In the genomic region with DNA sequence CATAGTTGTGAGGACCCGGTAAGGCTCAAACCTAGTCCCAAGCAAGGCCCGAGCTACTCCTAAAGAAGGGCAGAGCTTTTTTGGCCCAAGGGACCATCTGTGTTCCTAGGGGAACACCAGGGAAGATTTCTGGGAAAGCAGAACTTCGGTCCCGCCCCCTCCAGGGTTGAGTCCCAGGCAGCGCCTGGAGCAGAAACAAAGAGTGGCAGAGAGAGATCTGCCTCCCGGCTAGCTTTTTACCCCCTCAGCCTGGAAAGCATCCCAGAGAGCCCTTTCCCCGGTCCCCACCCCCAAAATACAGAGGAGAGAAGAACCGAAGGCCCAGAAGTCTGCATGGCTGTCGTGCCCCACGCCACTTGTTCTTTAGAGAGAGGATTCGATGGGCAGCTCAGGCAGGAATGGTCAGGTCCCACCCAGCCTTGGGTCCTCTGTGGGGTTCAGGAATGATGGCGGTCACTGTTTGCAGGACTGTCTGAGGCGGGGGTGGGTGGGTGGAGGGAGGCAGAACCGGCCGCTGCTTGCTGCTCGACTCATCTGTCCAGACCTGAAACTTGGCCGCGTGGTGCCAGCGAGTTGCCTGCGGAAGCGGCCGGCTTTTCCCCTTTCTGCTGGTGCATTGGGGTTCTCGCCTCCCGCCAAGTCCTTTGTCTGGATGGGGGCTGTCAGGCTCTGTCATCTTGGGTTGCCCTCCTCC, we compare ENCODE assay signal across 17 mouse cellular contexts. TPM values are rescaled to one million over a fixed set of nuclear protein-coding genes. Genes with fewer than 3 reads are reported as not detected.
DNase-seq lines count a peak whose midpoint lies in the region; ATAC-seq and TF ChIP-seq lines count a peak whose summit lies in the region.
"Had no signal": no experiment of that assay in that cellular context is flagged by ENCODE, and none has a peak within 500 bp of the region (broad histone marks: within the 10 kb centered on the region; RNA-seq: fewer than 3 reads in every experiment).

No protein-coding gene starts in this region.

- no peak for TF ChIP-seq CTCF in brain, embryonic 14.5 days (IDR thresholded peaks at IDR 0.05; ENCODE audit: borderline replicate concordance, extremely low read depth, insufficient read depth, insufficient read length)
- no peak for TF ChIP-seq CTCF in lung, adult 2 months (IDR thresholded peaks at IDR 0.05; ENCODE audit: insufficient read depth, low read length)

- H3K4me3 ChIP-seq in heart, embryonic 13.5 days = no peak overlapping the region
- H3K4me3 ChIP-seq in embryonic facial prominence, embryonic 10.5 days = peak overlapping the region; percentile 16; the same call in 1 of the 2 replicates
- H3K4me3 ChIP-seq in midbrain, embryonic 10.5 days = peak overlapping the region; percentile 51
- no peak overlapping the region for H3K4me3 ChIP-seq in lung, adult 2 months (replicated peaks; ENCODE audit: extremely low read depth, low read depth, low read length)
- H3K4me3 ChIP-seq: embryonic facial prominence, embryonic 13.5 days; intestine, embryonic 15.5 days; left cerebral cortex, adult 2 months; myocyte had no signal

- H3K27me3 ChIP-seq in heart, embryonic 13.5 days (replicated peaks) = peaks cover 97% of the 10 kb centered on the region
- H3K27me3 ChIP-seq in embryonic facial prominence, embryonic 10.5 days (replicated peaks; ENCODE audit: low read depth, poor library complexity, severe bottlenecking) = peaks cover 99% of the 10 kb centered on the region
- H3K27me3 ChIP-seq in midbrain, embryonic 10.5 days (ENCODE audit: low read depth, poor library complexity, severe bottlenecking) = peaks cover 99% of the 10 kb centered on the region
- H3K27me3 ChIP-seq: CH12.LX had no signal

- H3K4me2 ChIP-seq in heart, embryonic 13.5 days = peak overlapping the region; percentile 5; the same call in 1 of the 2 replicates
- H3K4me2 ChIP-seq: embryonic facial prominence, embryonic 13.5 days; intestine, embryonic 15.5 days; lung, embryonic 14.5 days had no signal

- 0 out of 2 replicates have a peak, but pooled peaks cover 2% of the 10 kb centered on the region for H3K4me1 ChIP-seq in heart, embryonic 13.5 days
- peaks cover 12% of the 10 kb centered on the region for H3K4me1 ChIP-seq in embryonic facial prominence, embryonic 10.5 days
- H3K4me1 ChIP-seq in midbrain, embryonic 10.5 days = peaks cover 87% of the 10 kb centered on the region
- H3K4me1 ChIP-seq in lung, adult 2 months (ENCODE audit: control insufficient read depth, insufficient read depth, low read length) = no peaks in the 10 kb centered on the region

- no peak for TF ChIP-seq POLR2A in brain, embryonic 14.5 days (IDR thresholded peaks at IDR 0.05; ENCODE audit: borderline replicate concordance, extremely low read depth, insufficient read depth, insufficient read length, poor library complexity, severe bottlenecking)
- TF ChIP-seq POLR2A in lung, adult 2 months (IDR thresholded peaks at IDR 0.05; ENCODE audit: borderline replicate concordance, extremely low read depth, low read depth, low read length) = no peak

- no peaks in the 10 kb centered on the region for H3K9me3 ChIP-seq in heart, embryonic 13.5 days
- no peaks in the 10 kb centered on the region for H3K9me3 ChIP-seq in embryonic facial prominence, embryonic 10.5 days
- no peaks in the 10 kb centered on the region for H3K9me3 ChIP-seq in midbrain, embryonic 10.5 days (replicated peaks)
- H3K9me3 ChIP-seq: embryonic facial prominence, embryonic 13.5 days; intestine, embryonic 15.5 days had no signal

- under 1% methylated on average over 24 of the region's 24 CpGs for WGBS in heart, embryonic 13.5 days
- WGBS in embryonic facial prominence, embryonic 10.5 days = under 1% methylated on average over 24 of the region's 24 CpGs
- WGBS in midbrain, embryonic 10.5 days = under 1% methylated on average over 24 of the region's 24 CpGs
- 3% methylated on average over 24 of the region's 24 CpGs for WGBS in lung, adult 2 months

- no peak overlapping the region for H3K27ac ChIP-seq in heart, embryonic 13.5 days (replicated peaks)
- H3K27ac ChIP-seq in embryonic facial prominence, embryonic 10.5 days (replicated peaks) = no peak overlapping the region
- H3K27ac ChIP-seq in midbrain, embryonic 10.5 days (replicated peaks) = peak overlapping the region; percentile 94
- H3K27ac ChIP-seq: embryonic facial prominence, embryonic 13.5 days; intestine, embryonic 15.5 days; left cerebral cortex, adult 2 months had no signal

- no peak for DNase-seq in heart, adult 9 months (ENCODE audit: low spot score in 2 of 2)
- peak; percentile 59 for DNase-seq in brain, embryonic 14.5 days (ENCODE audit: low read depth)
- peak; percentile 66 for DNase-seq in embryonic facial prominence, embryonic 10.5 days (ENCODE audit: low spot score)
- peak; percentile 82 for DNase-seq in midbrain, embryonic 10.5 days (ENCODE audit: low spot score)
- no peak for DNase-seq in right cerebral cortex, postnatal 36 days (ENCODE audit: low spot score in 2 of 2)
- no peak for DNase-seq in lung, adult 2 months
- no peak for DNase-seq in left cerebral cortex, adult 18-20 months (ENCODE audit: low spot score in 2 of 2)
- DNase-seq: adrenal gland, adult 8-10 months; lung, embryonic 14.5 days; thymus, postnatal 14 days had no signal

- no peaks in the 10 kb centered on the region for H3K36me3 ChIP-seq in heart, embryonic 13.5 days
- no peaks in the 10 kb centered on the region for H3K36me3 ChIP-seq in embryonic facial prominence, embryonic 10.5 days (replicated peaks)
- peaks cover 21% of the 10 kb centered on the region for H3K36me3 ChIP-seq in midbrain, embryonic 10.5 days
- H3K36me3 ChIP-seq: embryonic facial prominence, embryonic 13.5 days; intestine, embryonic 15.5 days had no signal

- no peak overlapping the region for H3K9ac ChIP-seq in heart, embryonic 13.5 days
- H3K9ac ChIP-seq: embryonic facial prominence, embryonic 13.5 days; intestine, embryonic 15.5 days; lung, embryonic 14.5 days had no signal

- no peak for ATAC-seq in heart, embryonic 13.5 days (ENCODE audit: extremely low read depth, insufficient number of reproducible peaks, low FRiP score, low TSS enrichment)
- ATAC-seq: intestine, embryonic 15.5 days had no signal

RNA-seq across cellular contexts. Expression of a gene that starts 9.5 kb away (rescaled TPM):
- polyA plus RNA-seq in heart, embryonic 13.5 days (2015; fragmentation: Nextera tagmentation; extraction: Ambion mirVana) = not detected in 2 replicates
- polyA plus RNA-seq in brain, embryonic 14.5 days (2012; rRNA removed) = 16.2 and 30.9 TPM in 2 replicates
- 0.05 TPM in 1 of 2 replicates, not detected in the other for polyA plus RNA-seq in embryonic facial prominence, embryonic 10.5 days (2016; fragmentation: Nextera tagmentation; extraction: Ambion mirVana)
- 0.84 and 1.1 TPM in 2 replicates for polyA plus RNA-seq in midbrain, embryonic 10.5 days (2016; fragmentation: Nextera tagmentation; extraction: Ambion mirVana)
- polyA plus RNA-seq in lung, adult 2 months (2012; rRNA removed) = not detected in 2 replicates
- total RNA-seq in left cerebral cortex, adult 18-20 months (2021) = under 1 TPM; 0.23 to 0.35 TPM
- total RNA-seq: CH12.LX had no signal
- polyA plus RNA-seq: embryonic facial prominence, embryonic 13.5 days; intestine, embryonic 15.5 days; lung, embryonic 14.5 days; myocyte; small intestine, adult 2 months had no signal

Comparison
In these comparisons a context has a peak if more than half of its experiments do, and no peak if none do; other contexts are left out.
1. H3K4me3 ChIP-seq: peak in embryonic facial prominence, embryonic 10.5 days (single experiment) and midbrain, embryonic 10.5 days (single experiment); none in heart, embryonic 13.5 days (single experiment) and lung, adult 2 months (single experiment).
2. DNase-seq: peak in brain, embryonic 14.5 days (single experiment), embryonic facial prominence, embryonic 10.5 days (single experiment) and midbrain, embryonic 10.5 days (single experiment); none in heart, adult 9 months (0 of 2), right cerebral cortex, postnatal 36 days (0 of 2), lung, adult 2 months (single experiment) and left cerebral cortex, adult 18-20 months (0 of 2).